Mouse (Mus musculus) CD4-positive, CD25-positive, alpha-beta regulatory T cell, adult 4 months (primary cell): ENCODE measurements around the gene Trappc2l. TPM values are rescaled to one million over a fixed set of nuclear protein-coding genes. Genes with fewer than 3 reads are reported as not detected.
"Not testable (repeated sequence)": the region's sequence is repeated elsewhere in the genome, so short reads cannot be mapped to it uniquely, and the experiment has no call there.

Experiments used
- ATAC-seq: one replicate; pipeline ENCODE4 v1.8.0; 2017
- polyA plus RNA-seq, 2 experiments: library from polyadenylated mRNA; unstranded; fragments of 100-300 nt; shearing (Covaris generic); gene quantifications; one replicate each; pipeline ENCODE4 v1.2.1; 2017

Trappc2l gene
- polyA plus RNA-seq = 10 to 100 TPM; 45.0 to 70.1 TPM

- peak; percentile 100 for ATAC-seq
These were observed at the start of gene Trappc2l, which contains the start of gene Galns for GRCm38 (mm10) chr8:122611295-122612133. Trappc2l (plus strand) TSS chr8:122611640. Galns (minus strand) TSS chr8:122611463.

DNA sequence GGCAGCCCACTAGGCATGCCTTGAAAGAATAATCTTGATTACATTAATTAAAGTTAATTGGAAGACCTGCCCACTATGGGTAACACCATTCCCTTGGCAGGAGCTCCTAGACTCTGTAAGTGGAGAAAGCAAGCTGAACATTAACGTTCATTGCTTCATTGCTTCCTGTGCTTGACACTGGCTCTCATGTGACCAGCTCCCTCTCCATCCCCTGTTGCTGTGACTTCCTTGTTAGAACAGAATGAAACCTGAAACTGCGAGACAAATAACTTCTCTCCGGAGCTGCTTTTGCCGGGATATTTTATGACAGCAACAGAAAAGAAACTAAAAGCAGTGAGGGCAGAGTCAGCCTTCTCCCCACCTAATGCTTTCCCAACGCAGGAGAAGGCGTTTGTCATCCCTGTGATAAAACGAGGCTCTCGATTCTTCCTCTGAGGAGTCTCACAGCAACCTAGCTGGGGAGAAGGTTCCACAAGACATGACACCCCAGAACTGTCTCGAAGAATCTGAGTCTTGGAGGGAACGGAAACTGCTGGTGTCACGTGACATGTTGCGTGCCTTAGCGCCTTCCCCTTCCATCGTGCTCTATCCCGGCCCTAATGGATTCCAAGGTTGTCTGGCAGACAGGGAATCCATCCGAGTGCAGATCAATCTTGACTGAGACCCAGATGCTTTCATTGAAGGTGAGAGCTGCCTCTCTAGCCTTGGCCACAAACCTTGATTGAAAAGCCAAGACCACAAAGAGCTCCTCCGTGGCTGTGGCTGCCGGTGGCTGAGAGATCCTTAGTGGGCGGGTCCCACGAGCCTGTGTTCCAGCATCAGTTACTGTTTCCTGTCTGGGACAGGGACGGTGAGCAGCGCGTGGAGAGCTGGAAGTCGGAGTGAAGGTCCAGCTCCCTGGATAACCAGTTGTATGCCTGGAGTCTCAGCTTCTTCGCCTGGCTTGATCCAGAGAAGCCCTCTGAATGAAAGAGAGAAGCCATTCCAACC lies 46.8 kb upstream of the Trappc2l start:
- ATAC-seq = no peak

GRCm38 (mm10) chr8:122566766-122567165 lies 44.7 kb upstream of the Trappc2l start:
- no peak for ATAC-seq

DNA sequence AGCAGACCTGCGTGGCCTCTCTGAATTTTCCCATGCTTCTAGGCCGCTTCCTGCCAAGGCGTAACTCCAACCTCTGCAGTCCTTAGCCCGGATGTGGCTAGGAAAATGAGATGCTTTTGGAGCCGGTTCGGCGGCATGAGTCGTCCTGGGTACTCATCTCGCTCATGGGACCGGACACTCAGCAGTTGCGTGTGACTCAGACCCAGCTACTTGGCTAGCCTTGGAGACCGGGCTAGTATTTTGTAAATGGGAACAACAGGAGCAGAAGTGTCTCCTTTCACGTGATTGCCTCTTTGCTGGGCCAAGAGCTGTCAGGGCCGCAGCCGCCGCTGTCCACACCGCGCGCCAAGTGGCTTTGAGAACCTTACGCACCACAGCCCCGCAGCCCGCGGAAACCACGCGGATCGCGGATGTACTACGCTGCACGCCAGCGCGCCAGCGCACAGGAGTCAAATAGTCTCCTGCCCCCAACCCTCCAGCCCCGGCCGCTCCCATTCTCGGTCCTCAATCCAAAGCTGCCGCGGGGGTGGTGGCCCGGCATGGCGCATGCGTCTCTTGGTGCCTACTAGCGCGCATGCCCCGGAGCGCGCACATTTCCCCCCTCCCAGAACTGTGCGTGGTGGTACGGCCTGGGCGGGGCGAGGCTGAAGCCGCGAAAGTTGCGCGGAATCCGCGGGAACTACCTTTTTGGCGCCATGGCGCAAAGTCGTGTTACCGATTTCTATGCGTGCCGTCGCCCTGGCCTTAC lies 43.9 kb upstream of the Trappc2l start, which contains the start of gene Cdt1:
Cdt1 (plus strand) TSS at position 655 of the 748 bp plus-strand sequence.
- peak; percentile 82 for ATAC-seq

DNA sequence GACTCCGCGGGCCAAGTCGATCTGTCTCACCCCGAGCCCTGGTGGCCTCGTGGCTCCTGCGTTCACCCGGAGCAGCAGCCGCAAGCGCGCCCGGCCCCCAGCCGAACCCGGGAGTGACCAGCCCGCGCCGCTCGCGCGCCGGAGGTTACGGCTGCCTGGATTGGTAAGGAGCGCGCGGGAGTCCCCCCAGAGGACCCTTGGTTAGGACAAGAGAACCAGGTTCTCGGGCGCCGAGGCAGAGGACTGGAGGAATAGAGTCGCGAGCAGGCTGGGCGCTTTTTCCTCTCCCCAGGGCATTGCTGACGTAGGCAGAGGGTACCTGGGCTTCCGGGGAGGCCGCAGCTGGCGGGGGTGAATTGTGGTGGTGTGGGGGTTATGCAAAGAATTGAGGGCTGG lies 43.3 kb upstream of the Trappc2l start:
- peak; percentile 53 for ATAC-seq

DNA sequence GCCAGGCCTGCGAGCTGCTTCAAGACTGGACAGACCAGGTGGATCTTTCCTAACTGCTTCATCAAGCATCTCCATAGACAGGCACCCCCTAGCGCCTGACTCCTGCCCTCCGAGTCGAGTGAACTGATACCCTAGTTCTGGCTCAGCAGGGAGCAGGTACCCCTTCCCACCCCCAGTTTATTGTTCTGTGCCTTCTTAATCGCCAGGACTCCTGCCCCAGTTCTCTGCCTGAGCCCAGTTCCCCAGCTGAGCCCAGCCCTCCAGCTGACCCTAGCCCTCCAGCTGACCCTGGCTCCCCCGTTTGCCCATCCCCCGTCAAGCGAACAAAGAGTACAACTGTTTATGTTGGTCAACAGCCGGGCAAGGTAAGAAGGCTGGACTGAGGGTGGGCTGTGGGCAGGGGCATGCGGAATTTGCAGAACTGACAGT lies 42.5 kb upstream of the Trappc2l start:
- ATAC-seq = no peak

- no peak for ATAC-seq
These were observed 42.1 kb upstream of the Trappc2l start for GRCm38 (mm10) chr8:122569329-122569728.

DNA sequence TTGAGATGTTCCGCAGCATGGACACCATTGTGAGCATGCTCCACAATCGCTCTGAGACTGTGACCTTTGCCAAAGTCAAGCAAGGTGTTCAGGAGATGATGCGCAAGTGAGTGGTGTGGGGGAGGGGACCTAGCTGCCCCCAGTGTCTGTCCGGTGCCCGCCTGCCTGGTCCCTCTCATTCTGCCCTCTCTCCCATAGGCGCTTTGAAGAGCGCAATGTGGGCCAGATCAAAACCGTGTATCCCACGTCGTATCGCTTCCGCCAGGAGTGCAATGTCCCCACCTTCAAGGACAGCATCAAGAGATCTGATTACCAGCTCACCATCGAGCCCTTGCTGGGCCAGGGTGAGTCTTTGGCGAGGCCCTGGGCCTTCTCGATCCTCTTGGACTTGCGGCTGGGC lies 41.4 kb upstream of the Trappc2l start:
- no peak for ATAC-seq

GRCm38 (mm10) chr8:122571153-122571552 lies 40.3 kb upstream of the Trappc2l start:
- ATAC-seq = no peak

DNA sequence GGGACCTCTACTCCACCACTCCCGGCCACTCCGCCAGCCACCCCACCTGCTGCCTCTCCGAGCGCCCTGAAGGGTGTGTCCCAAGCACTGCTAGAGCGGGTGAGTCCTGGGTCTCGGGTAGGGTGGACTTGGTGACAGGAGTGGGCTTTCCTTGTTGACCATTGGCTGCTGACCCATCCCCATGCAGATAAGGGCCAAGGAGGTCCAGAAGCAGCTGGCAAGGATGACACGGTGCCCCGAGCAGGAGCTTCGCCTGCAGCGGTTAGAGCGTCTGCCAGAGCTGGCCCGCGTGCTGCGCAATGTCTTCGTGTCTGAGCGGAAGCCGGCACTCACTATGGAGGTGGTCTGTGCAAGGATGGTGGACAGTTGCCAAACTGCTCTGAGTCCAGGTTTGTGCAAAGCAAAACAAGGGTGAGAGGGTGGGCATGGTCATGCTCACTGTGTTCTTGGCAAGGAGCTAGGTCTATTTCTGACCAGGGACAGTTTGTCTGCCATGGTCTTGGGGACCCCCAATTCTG lies 39.6 kb upstream of the Trappc2l start:
- no peak for ATAC-seq

DNA sequence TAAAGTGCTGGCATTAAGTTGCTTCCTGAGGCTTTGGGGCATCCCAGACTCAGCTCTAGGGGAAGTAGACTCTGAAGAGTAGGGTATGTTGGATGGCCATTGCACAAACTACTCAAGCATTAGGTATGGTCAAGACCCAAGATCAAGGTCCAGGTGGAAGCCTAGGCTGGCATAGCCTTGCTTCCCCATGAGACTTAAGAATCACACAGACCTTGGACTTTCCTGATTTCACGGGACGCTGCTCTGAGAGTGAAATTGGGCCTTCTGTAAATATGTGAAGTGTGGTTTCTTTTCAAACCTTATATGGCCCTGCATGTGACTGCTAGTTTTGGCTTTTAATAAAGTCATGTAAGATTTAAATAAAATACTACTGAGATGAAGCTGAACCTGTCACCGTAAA lies 38.7 kb upstream of the Trappc2l start:
- ATAC-seq = no peak

DNA sequence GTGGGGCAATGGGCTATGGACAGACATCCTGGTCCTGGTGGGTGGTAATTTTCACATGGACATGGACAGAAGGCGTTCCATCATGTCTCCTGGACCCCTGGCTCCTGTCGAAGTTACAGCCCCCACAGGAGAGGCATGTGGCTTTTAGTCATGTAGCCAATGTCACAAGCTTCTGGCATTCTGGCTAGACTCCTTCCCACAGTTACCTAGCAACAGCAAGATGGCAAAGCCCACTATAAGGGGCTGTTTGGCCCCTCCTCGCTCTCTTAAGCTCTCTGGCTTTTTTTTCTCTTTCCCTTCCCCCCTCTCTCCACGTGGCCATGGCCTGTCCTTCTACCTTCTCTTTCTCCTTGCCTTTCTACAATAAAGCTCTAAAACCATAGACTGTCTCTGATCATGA lies 38.3 kb upstream of the Trappc2l start:
- ATAC-seq = not testable (repeated sequence)

- ATAC-seq = no peak
These were observed 37.9 kb upstream of the Trappc2l start for GRCm38 (mm10) chr8:122573577-122573976.

DNA sequence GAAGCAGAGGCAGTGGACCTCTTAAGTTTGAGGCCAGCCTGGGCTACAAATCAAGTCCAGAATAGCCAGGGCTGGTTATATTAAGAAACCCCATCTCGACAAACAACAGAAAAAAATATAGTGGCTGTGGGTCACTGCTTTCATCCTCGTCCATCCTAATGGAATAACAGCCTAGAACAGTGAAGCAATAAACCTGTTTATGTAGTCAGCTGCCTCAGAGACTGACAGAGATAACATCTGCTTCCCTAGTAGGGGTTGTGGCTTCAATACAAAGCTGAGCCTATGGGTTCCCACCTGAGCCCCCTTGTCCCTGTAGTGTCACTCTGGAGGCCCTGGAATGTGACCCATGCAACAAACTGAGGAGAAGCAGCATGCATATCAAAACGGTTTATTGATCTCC lies 37.2 kb upstream of the Trappc2l start:
- no peak for ATAC-seq

DNA sequence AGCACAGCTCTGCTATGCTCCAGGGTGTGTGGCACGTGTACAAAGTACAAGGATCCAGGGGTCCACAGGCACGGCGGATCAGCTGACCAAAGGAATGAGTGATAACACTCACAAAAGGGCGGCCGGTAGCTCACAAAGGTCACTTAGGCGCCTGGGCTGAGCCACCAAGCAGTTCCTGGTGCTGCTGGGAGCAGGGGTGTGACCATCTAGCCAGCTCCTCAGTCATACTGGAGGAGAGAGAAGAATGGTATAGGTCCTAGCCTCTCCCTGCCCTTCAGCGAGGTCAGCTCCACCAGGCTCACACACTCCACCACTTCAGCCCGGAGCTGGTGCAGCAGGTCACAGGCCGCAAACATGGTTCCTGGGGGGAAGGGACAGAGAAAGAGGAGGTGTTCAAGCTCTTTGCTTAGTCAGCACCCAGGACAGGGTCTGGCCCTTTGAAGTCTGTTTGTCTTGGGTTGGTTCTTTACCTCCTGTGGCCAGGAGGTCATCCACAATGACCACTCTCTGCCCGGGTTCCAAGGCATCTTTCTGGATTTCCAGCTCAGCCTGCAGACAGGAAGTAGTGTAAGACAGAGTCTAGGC lies 36.7 kb upstream of the Trappc2l start:
- ATAC-seq = no peak

- no peak for ATAC-seq
These were observed 36.2 kb upstream of the Trappc2l start for GRCm38 (mm10) chr8:122575286-122575685.

- peak; percentile 13 for ATAC-seq
These were observed 35.4 kb upstream of the Trappc2l start for GRCm38 (mm10) chr8:122575735-122576647.

DNA sequence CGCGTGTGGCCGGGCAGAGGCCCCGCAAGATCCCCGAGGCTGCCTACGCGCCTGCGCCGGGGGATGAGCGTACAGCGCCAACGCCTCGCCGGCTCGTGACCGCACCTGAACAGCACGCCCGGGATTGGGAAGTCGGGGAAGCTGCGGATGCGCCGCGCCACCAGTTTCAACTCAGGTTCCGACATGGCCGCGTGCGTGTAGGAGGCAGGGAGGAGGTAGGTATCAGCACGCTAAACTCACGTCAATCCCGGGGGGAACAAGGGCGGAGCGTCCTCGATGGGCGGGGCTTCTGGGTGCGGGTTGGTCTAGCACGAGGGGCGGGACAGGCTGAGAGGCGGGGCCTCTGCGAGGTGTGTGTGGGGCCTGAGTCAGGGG lies 34.8 kb upstream of the Trappc2l start, which contains the start of gene Aprt:
Aprt (minus strand) TSS at position 262 of the 375 bp plus-strand sequence.
- ATAC-seq = peak; percentile 99

GRCm38 (mm10) chr8:122577116-122577515 lies 34.3 kb upstream of the Trappc2l start:
- ATAC-seq = no peak

- no peak for ATAC-seq
These were observed 32.2 kb upstream of the Trappc2l start for GRCm38 (mm10) chr8:122579196-122579595.
